Mouse (Mus musculus): ENCODE measurements around the gene Palm2.

Gene Palm2

GRCm38 (mm10) chr4:57567666-57568206, 133.7 kb downstream of the Palm2 start, which contains the start of gene Pakap:
Gene Pakap, plus strand, starts transcription at chr4:57568179.
- in situ Hi-C loops (cut with MboI; ENCODE audit: low sequenced_read_pairs) = no loop called here

DNA sequence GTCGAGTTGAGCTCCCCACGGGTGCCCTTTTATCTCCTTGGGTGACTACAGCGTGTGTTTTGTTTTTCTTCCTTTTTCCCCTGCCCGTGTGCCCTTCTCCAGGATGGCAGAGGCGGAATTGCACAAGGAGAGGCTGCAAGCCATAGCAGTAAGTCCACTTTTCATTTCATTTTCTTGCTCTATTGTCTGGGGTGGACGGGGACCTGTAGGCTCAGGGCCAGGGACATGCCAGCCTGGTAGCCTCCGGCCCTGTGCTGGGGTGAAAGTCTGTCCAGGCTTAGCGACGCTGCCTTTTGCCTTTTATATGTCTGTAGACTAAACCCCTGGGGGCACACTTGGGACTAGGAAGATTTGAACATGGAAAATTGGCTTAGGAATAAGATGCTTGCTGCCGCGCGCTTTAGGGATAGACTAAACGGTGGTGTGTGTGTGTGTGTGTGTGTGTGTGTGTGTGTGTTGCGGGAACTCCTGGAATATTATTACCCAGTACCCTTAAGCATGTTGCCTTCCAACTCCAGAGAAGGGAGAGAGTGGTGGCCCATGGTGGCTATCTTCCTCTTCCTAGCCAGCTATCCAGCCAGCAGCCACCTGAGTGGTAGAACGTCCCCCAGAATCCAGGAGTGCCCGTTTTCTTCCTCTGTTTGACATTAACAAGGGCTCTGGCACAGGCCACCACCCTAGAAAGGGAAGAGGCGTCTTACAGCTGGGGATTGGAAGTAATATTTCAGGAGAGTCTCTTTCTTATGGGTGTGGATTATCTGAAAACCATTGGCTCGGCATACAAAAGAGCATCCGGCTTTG, 134.4 kb downstream of the Palm2 start:
- in situ Hi-C loops (cut with MboI; ENCODE audit: low sequenced_read_pairs) = no loop called here

GRCm38 (mm10) chr4:57569069-57569355, 135.0 kb downstream of the Palm2 start:
- in situ Hi-C loops (cut with MboI; ENCODE audit: low sequenced_read_pairs) = no loop called here

DNA sequence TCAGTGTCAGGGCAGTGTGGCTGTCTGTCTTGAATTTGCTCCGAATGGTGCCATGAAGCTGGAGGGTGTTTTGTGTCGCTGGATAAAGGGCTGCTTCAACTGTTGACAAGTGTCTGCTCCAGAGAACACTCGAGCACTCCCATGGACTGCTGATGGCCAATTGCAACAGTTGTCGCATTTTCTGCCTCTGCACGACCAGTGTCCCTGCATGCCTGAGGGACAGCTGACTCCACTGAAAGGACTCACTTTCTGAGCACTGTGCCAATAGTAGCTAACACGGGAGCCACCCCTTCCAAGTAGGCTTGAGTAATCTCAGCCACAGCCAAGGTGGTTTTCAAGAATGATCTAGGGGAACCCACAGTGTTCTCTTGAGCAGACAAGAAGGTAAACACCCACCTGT, 135.7 kb downstream of the Palm2 start:
- in situ Hi-C loops (cut with MboI; ENCODE audit: low sequenced_read_pairs) = no loop called here

- in situ Hi-C loops (cut with MboI; ENCODE audit: low sequenced_read_pairs) = no loop called here
These were observed 136.2 kb downstream of the Palm2 start for GRCm38 (mm10) chr4:57570229-57570628.

GRCm38 (mm10) chr4:57574181-57574580, 140.1 kb downstream of the Palm2 start:
- in situ Hi-C loops (cut with MboI; ENCODE audit: low sequenced_read_pairs) = no loop called here

- in situ Hi-C loops (cut with MboI; ENCODE audit: low sequenced_read_pairs) = no loop called here
These were observed 140.6 kb downstream of the Palm2 start for GRCm38 (mm10) chr4:57574646-57575045.

- in situ Hi-C loops (cut with MboI; ENCODE audit: low sequenced_read_pairs) = no loop called here
These were observed 141.6 kb downstream of the Palm2 start for GRCm38 (mm10) chr4:57575686-57576085.

DNA sequence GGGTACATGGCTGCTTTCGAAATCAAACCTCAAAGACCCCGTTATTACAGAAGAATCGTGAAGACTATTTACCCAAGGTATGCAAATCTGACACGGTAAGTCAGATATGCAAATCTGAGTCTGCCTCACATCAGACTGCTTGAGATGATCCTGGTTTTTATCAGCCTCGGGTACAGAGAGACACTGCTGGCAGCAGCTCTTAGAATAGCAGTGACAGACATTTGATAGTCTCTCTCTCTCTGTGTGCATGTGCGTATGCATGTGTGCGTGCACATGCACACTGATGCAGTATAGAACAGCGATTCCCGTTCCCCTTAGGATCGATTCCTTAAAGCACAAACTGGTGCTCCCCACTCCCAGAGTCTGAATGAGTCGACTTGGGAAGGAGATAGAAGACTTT, 142.0 kb downstream of the Palm2 start:
- in situ Hi-C loops (cut with MboI; ENCODE audit: low sequenced_read_pairs) = no loop called here

- in situ Hi-C loops (cut with MboI; ENCODE audit: low sequenced_read_pairs) = no loop called here
These were observed 145.6 kb downstream of the Palm2 start for GRCm38 (mm10) chr4:57579683-57580082.

GRCm38 (mm10) chr4:57585281-57585800, 151.3 kb downstream of the Palm2 start:
- in situ Hi-C loops (cut with MboI; ENCODE audit: low sequenced_read_pairs) = no loop called here

- in situ Hi-C loops (cut with MboI; ENCODE audit: low sequenced_read_pairs) = no loop called here
These were observed 153.0 kb downstream of the Palm2 start for GRCm38 (mm10) chr4:57586933-57587658.

GRCm38 (mm10) chr4:57588356-57588755, 154.3 kb downstream of the Palm2 start:
- in situ Hi-C loops (cut with MboI; ENCODE audit: low sequenced_read_pairs) = no loop called here

GRCm38 (mm10) chr4:57592751-57593150, 158.7 kb downstream of the Palm2 start:
- in situ Hi-C loops (cut with MboI; ENCODE audit: low sequenced_read_pairs) = no loop called here

- in situ Hi-C loops (cut with MboI; ENCODE audit: low sequenced_read_pairs) = no loop called here
These were observed 165.9 kb downstream of the Palm2 start for GRCm38 (mm10) chr4:57599946-57600345.

GRCm38 (mm10) chr4:57600685-57601457, 166.8 kb downstream of the Palm2 start:
- in situ Hi-C loops (cut with MboI; ENCODE audit: low sequenced_read_pairs) = no loop called here

GRCm38 (mm10) chr4:57601458-57601835, 167.4 kb downstream of the Palm2 start:
- in situ Hi-C loops (cut with MboI; ENCODE audit: low sequenced_read_pairs) = no loop called here

DNA sequence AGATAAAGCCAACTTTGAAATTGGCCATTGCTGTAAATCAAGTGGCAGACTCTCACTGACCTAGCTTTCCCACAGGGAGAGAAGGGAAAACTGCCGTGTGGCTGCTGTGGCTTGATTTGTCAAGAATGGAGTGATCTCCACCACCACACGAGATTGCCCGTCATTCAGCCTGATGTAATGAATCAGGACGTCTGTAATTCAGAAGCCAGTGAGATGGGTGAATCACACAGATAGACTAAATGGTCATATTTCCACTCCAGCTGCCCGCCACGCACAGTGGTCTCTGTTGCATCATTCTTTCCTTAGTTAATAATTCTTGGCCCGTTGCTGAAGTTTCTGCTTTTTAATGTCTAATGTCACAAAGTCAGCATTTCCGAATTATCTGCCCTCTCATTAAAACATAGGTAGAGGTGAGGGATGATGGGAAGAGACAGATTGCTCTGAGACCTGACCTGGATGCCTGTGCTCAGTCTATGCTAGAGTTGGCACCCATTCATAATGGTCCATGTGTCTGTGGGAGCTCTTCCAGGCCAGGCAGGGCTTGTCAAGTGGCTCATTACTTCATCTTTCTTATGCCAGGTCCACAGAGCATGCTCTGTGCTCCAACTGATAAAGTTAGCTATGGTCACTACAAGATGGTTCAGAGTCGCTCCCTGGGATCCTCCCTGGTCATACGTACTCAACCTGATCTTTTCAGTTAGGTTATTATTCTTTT, 168.0 kb downstream of the Palm2 start:
- in situ Hi-C loops (cut with MboI; ENCODE audit: low sequenced_read_pairs) = no loop called here

GRCm38 (mm10) chr4:57606258-57606657, 172.2 kb downstream of the Palm2 start:
- in situ Hi-C loops (cut with MboI; ENCODE audit: low sequenced_read_pairs) = no loop called here

DNA sequence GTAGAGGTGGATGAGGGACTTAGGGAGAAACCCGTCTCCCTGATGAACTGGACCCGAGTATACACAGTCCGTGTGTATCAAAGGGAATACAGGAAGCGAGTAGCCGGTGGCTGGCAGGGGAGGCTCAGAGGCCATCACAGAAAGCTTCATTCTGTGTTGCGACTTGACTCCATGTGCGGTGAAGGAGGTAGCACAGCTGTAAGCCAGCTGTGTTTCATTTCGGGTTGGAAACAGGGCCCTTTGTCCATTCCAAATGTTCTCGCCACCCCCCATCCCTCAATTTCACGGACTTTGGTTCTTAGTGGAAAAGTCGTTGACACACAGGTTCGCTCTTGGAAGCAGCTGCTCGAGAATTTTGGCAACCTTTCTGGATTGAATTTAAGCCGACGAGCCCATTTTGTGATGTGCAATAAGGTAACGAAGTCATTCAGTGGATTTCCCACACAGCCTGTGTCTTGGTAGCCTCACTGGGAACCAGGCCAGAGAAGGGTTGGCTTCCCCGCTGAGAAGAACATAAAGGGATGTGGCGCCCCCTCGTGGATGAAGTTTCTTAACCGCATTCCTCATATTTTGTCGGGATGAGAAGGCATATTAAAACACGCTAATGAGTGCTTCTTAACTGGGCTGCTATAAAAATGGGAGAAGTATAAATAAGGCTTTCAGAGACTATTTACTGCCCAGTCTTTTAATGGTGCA, 173.3 kb downstream of the Palm2 start:
- in situ Hi-C loops (cut with MboI; ENCODE audit: low sequenced_read_pairs) = no loop called here

Measured in CH12F3 (cell line).